Mouse (Mus musculus) gastrocnemius, postnatal 14 days (tissue): ENCODE measurements around the gene Gm14435. TPM values are rescaled to one million over a fixed set of nuclear protein-coding genes. Genes with fewer than 3 reads are reported as not detected.
"Not testable (repeated sequence)": the region's sequence is repeated elsewhere in the genome, so short reads cannot be mapped to it uniquely, and the experiment has no call there.

Experiments used
- DNase-seq: peaks from one replicate; pipeline ENCODE4 v3.0.0; 2021; ENCODE audit warnings: mixed read lengths
- intact Hi-C: fragments of 180-260 bp; cut with DNase I; formaldehyde crosslinking; loops from one replicate; pipeline ENCODE4 v1.15.1; 2025; ENCODE audit warnings: low total_unique reads
- long read RNA-seq, 2 experiments: library from polyadenylated mRNA; stranded (forward); transcript quantifications; one replicate each; pipeline ENCODE4 v2.0.0; 2021
- total RNA-seq, 2 experiments: library from RNA; stranded (reverse); gene quantifications; 2 replicates each; pipeline ENCODE4 v1.2.3; 2021

The Gm14435 gene
- total RNA-seq = 1 to 10 TPM; 4.5 to 7.8 TPM
- long read RNA-seq, experiment 1, partial matches to known transcripts = 0 of 4 reads
- long read RNA-seq, experiment 1, other reads (novel, unspliced or antisense) = 0 of 4 reads
- long read RNA-seq, experiment 2, partial matches to known transcripts = 0 of 4 reads
- long read RNA-seq, experiment 2, other reads (novel, unspliced or antisense) = 0 of 4 reads

GRCm38 (mm10) chr2:176423294-176423693 is at the start of gene Gm14435:
Gene Gm14435 (plus strand): TSS chr2:176423594.
- DNase-seq = not testable (repeated sequence)

More at GRCm38 (mm10) chr2:176423294-176423693, at the start of gene Gm14435:
- intact Hi-C loops = not testable (repeated sequence)

Other genes starting within 250 kb of the Gm14435 start
- 1 to 10 TPM in 1 of 2 experiments, under 1 TPM in 1; 0.86 to 1.0 TPM for gene 2210418O10Rik, start 197.0 kb upstream of the Gm14435 start, total RNA-seq
- not detected for gene Gm11009, start 104.1 kb upstream of the Gm14435 start, total RNA-seq
- under 1 TPM in 1 of 2 experiments, not detected in 1; 0.93 TPM for gene Gm14434, start 63.2 kb downstream of the Gm14435 start, total RNA-seq
- gene Zfp967, start 97.5 kb downstream of the Gm14435 start, total RNA-seq = not detected
- 1 to 10 TPM; 1.0 to 1.8 TPM for gene Gm14308, start 212.8 kb downstream of the Gm14435 start, total RNA-seq
- 1 to 10 TPM; 7.5 to 8.5 TPM for gene Zfp973, start 246.9 kb downstream of the Gm14435 start, total RNA-seq